Mouse (Mus musculus) forelimb bud, embryonic 11.5 days (tissue): ENCODE results near the gene Zfp719.

ENCODE experiments used
- DNase-seq: peaks from one replicate; pipeline ENCODE4 v3.0.0-alpha.2; 2012; ENCODE audit warnings: low read depth, low spot score

Zfp719 gene

GRCm38 (mm10) chr7:43607743-43608287, 28.4 kb downstream of the Zfp719 start:
- no peak for DNase-seq

DNA sequence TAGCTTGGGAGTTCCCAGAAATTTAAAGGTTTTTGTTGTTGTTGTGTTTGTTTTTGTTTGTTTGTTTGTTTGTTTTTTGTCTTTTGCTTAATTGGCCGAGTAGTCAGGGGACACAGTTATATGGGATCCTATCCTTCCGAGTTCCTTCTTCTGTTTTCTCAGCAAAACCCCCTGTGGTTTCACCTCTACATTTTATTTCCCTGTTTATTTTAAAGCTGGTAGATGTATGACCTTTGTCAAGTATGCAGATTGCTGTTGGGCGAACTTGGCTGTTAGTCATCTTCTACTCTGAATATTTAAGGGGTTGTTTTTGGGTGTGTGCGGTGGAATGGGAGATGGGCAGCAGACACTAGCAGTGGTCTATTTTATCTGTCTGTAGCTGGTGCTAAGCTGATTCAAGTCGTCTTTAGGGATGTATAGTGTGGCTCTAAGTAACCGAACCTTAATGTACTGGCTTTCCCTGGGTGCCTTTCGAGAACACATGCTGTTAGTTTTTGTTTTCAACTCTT, 29.0 kb downstream of the Zfp719 start:
- no peak for DNase-seq

DNA sequence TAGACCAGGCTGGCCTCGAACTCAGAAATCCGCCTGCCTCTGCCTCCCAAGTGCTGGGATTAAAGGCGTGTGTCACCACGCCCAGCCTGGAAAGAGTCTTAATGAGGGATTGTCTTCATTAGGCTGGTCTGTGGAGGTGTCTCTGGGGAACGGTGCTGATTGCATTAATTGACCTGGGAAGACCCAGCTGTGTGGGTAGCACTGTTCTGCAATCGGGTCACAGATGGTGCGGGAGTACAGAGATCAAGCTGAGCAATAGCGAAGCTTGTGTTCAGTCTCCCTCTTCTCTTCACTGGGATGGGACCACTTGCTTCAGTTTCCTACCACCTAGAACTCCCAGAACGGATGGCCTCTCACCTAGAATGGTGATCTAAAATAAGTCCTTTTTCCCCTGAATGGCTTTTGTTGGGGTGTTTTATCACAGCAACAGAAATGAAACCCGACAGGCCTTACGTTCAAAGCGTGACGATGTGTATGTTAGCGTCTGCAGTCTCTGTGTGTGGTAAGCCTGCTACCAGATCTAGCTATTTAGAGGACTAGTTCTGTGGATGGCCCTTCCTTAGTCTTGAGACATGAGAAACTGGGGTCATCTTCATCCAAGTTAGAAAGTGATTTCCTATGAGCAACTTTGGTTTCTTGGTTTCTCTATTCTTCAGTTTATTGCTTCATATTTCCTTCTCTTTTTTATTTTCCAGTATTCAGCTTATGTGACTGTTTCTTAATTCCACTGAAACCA, 34.6 kb downstream of the Zfp719 start:
- no peak for DNase-seq

DNA sequence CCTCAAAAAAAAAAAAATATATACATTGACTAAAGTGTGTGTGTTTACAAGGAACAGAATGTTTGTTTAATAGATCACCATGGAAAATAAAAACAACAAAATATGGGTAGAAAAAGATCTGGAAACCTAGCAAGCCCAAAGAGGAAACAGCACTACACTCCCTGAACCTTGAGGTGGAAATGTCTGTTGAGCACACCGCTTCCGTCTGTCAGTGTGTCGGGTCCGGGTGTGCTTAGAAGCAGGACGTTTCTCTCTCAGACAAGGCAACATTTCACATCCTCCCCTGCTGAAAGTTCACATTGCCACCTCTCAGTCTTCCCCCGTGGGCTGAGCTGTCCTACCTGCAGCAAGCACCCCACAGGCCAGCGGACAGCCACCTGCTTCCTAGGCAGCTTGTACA, 43.5 kb downstream of the Zfp719 start:
- no peak for DNase-seq

- DNase-seq: peak; percentile 8
Measured at GRCm38 (mm10) chr7:43623819-43624218, 44.4 kb downstream of the Zfp719 start.

DNA sequence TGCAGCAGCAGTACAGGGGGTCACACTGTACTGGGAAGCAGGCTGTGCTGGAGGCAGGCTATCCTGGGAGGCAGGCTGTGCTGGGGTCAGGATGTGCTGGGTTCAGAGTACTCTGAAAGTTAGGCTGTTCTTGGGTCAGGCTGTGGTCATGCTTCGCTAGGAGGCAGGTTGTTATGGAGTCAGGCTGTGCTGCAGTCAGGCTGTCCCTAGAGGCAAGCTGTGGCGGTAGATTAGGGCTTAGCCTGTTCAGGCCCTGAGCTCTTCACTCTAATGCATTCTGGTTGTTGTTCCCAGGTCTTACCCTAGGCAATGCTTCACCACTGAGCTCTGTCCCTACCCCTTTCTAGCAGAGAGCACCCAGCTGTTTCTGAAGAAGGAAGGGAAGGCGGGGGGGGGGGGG, 45.7 kb downstream of the Zfp719 start:
- DNase-seq: no peak

DNA sequence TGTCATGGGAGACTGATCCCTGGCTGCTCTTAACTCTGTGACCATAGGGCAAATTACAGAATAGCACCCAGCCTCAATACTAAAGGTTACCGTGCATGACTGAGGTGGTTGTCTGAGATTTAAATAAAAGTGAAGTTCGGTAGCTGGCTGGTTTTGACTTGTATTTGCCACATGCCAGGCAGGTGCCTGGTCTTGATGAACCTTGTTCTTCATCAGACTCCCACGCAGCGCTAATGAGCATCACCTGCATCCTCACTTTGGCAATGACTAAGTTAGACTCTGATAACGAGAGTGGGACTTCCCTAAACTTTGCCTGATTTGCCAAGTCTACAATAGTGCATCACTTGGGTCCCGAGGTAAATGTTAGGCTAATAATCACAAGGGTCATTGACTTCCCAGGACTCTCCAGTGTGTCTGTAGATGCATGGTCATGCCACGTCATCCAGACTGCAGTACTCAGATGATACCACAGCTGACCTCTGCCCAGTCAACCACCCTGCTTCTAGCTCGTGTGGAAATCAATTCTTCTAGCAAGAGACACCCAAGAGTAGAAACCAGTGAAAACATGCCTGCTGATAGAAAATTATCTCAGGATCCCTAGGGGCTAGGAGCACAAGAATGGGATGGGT, 46.5 kb downstream of the Zfp719 start:
- no peak for DNase-seq

- no peak for DNase-seq
Measured at GRCm38 (mm10) chr7:43633940-43634339, 54.5 kb downstream of the Zfp719 start.

DNA sequence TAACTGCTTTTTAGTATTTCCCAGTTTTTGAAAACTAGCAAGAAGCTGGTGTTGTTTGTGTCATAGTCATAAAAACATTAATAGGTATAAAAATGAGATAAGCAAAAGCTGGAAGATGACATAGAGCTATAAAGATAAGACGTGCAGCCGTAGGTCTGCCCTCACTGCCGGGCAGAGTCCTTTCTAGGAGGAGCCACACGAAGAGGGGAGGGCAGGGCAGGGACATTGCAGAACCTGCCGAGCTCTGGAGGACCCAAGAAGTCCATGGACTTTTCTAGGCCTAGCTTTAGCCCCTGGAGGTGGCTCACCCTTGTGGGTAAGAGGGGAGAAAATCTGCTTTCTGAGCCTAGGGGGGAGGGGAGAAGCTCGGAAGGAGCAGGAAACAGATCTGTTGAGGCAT, 55.1 kb downstream of the Zfp719 start, which contains the start of gene Ceacam18:
Gene Ceacam18, plus strand, starts transcription at position 208 of the 400 bp plus-strand sequence.
- DNase-seq: no peak

DNA sequence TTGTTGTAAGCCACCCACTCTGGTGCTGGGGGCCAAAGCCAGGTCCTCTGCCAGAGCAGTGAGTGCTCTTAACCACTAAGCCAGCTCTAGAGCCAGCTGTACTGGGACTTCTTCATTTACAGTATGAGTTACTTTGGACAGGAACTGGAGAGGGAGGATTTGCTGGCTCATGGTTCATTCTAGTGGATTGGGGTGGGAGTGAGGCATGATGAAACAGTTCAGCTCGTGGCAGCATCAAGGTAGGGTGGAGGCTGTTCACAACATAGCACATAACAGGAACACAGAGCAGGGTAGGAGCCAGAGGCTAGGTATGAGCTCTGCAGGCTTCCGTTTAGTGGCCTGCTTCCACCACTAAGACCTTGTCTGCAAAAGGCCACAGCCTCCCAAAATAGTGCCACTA, 56.8 kb downstream of the Zfp719 start:
- no peak for DNase-seq

DNA sequence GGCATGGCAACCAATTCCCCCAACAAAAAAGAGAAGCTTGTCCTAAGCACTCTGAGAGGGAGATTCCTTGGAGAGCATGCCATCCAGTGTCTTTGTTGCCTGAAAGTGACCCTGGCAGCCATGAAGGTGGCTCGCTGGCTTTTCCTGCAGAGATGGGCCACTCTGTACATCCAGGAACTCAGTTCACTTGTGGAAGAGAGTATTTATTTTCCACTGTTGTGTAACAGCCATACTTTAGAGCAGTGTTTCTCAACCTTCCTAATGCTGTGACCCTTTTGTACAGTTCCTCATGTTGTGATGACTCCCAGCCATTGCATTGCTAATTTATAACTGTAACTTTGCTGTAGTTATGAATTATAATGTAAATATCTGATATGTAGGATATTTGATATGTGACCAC, 57.7 kb downstream of the Zfp719 start:
- no peak for DNase-seq

- no peak for DNase-seq
Measured at GRCm38 (mm10) chr7:43642587-43642986, 63.2 kb downstream of the Zfp719 start.
